Mouse (Mus musculus) cerebellum, adult 2 months (tissue): Measurements from ENCODE around the gene Usp25. TPM values are rescaled to one million over a fixed set of nuclear protein-coding genes. Genes with fewer than 3 reads are reported as not detected.

Source experiments
- DNase-seq, 2 experiments: peaks; one replicate each; pipeline ENCODE4 v3.0.0; 2021
- H3K27ac ChIP-seq: fragments of 200-500 bp; 2 replicates; pipeline ENCODE4 v1.5.1; 2012; ENCODE audit warnings: low read length, control low read depth, inconsistent platforms; ENCODE audit not compliant: insufficient read depth
- H3K27me3 ChIP-seq: fragments of 200-500 bp; 2 replicates; pipeline ENCODE4 v1.6.1; 2012; ENCODE audit warnings: inconsistent platforms, mild to moderate bottlenecking, low read length, moderate library complexity; ENCODE audit not compliant: control insufficient read depth, insufficient read depth
- H3K4me1 ChIP-seq: fragments of 200-500 bp; 2 replicates; pipeline ENCODE4 v1.6.1; 2011; ENCODE audit warnings: low read length; ENCODE audit not compliant: control insufficient read depth, insufficient read depth
- H3K4me3 ChIP-seq: fragments of 200-500 bp; replicated peaks from 2 replicates; pipeline ENCODE3; 2011; ENCODE audit warnings: mild to moderate bottlenecking, low read depth, low read length, control low read depth; ENCODE audit not compliant: insufficient read depth
- CTCF ChIP-seq: fragments of 200-500 bp; IDR thresholded peaks from 2 replicates; pipeline ENCODE4 v1.5.1; 2011; ENCODE audit warnings: low read depth, mild to moderate bottlenecking, control low read depth, low read length, moderate library complexity, borderline replicate concordance; ENCODE audit not compliant: insufficient read depth
- POLR2A ChIP-seq: fragments of 200-500 bp; IDR thresholded peaks from 2 replicates; pipeline ENCODE4 v1.6.1; 2011; ENCODE audit warnings: low read length, control low read depth, borderline replicate concordance; ENCODE audit not compliant: insufficient read depth
- WGBS: fragments of 180-500 bp; shearing (Covaris S2); methylation state at CpG from one replicate; pipeline ENCODE4 v1.1.7; 2018; 5-methylcytosine and 5-hydroxymethylcytosine counted together
- polyA plus RNA-seq: library from polyadenylated mRNA; depleted of rRNA; stranded (reverse); fragments of >200 nt; gene quantifications from 2 replicates; pipeline ENCODE4 v1.2.3, GENCODE M21; 2012

Usp25 gene
- polyA plus RNA-seq, 1 experiment, result 20.2 TPM

DNA sequence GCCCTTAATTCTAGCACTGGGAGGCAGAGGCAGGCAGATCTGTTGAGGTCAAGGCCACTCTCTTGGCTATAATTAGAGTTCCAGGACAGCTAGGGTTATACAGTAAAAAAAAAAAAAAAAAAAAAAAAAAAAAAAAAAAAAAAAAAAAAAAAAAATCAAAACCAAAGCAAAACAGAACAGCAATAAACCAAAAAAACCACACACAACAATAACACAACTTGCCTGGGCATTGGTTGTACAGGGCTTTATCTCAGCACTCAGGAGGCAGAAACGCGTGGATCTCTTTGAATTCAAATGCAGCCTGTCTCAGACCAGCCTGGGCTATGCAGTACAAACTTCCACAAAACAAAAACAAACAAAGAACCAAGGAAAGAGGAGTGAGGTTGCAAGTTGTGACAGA is 40.7 kb downstream of the Usp25 start:
- 95% methylated on average over 2 of the region's 2 CpGs for WGBS
- no peak for DNase-seq
- TF ChIP-seq CTCF, result no peak
- TF ChIP-seq POLR2A, result no peak
- Histone ChIP-seq H3K4me1 (no peaks in the 10 kb centered on the region), H3K4me3 (no peak overlapping the region), H3K27ac (no peak overlapping the region), H3K27me3 (no peaks in the 10 kb centered on the region)

DNA sequence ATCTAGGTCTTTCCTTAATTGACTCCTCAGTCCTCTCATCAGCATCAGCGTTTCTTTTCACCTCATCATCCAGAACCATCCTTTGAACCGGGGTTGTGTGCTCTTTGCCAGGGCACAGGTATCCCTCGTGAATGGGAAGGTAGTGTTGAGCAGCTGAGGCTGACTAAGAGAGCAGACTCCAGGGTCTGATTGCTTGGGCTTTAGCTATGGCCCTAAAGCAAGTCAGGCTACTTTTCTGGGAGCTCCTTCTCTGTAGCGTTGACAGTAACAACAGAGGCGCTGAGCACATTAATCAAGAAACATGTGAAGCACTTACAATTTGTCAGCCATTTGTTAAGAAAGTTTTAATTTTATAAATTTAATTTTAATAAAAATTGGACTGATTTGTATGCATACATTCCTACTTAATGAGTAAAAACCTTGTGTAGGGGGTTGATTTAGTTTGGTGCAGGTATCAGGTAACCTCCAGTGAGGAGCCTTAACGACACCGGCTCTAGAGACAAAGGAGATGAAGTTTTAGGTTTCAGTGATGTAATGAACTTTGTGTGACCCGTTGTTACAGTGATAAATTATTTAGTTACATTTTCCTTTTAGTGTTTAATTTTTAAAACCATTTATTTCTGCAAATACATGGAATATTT is 42.1 kb downstream of the Usp25 start:
- no peaks in the 10 kb centered on the region for H3K27me3 ChIP-seq
- WGBS, result 93% methylated on average over 8 of the region's 8 CpGs
- no peaks in the 10 kb centered on the region for H3K4me1 ChIP-seq
- H3K27ac ChIP-seq, result no peak overlapping the region
- no peak for TF ChIP-seq CTCF
- no peak for TF ChIP-seq POLR2A
- H3K4me3 ChIP-seq, result no peak overlapping the region
- DNase-seq, result no peak

DNA sequence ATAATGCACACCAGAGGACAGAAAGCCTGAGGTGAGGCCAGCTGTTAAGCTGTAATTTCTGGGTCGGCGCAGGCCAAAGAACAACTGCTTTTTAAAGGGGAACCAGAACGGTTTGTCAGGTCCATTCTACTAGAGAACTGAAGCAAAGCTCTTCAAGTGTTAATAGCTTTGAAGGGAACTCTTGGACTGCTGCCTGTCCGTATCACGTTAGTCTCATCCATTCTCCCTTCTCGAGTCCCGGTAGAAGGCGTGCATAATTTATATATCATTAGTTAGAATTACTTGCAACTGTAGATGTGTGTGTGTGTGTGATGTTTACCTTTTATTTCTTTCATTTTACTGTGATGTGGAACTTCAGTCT is 42.6 kb downstream of the Usp25 start:
- 49% methylated on average over 8 of the region's 8 CpGs for WGBS
- no peaks in the 10 kb centered on the region for H3K27me3 ChIP-seq
- no peak overlapping the region for H3K4me3 ChIP-seq
- no peak for TF ChIP-seq POLR2A
- TF ChIP-seq CTCF, result no peak
- no peaks in the 10 kb centered on the region for H3K4me1 ChIP-seq
- H3K27ac ChIP-seq, result no peak overlapping the region
- no peak for DNase-seq

DNA sequence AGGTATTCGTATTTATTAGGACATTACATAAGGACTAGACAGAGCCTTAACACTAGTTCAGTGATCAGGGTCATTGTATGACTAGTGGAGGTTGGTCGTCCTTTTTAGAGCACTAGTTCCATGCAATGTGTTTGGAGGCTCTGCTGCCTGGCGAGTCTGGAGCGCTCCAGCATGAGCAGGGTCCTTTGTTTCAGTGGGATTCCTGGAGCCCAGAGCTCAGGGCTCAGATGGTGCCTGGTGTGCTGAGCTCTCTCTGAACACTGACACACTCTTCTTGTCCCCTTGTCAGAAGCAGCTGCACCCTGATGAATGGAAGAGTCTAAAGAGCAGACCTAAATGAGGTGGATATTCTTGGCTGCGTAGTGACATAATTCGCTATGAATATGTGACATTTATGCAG is 45.1 kb downstream of the Usp25 start:
- DNase-seq, result no peak
- TF ChIP-seq CTCF (no peak), POLR2A (no peak)
- H3K4me1 ChIP-seq, result no peaks in the 10 kb centered on the region
- H3K27me3 ChIP-seq, result no peaks in the 10 kb centered on the region
- H3K4me3 ChIP-seq, result no peak overlapping the region
- WGBS, result 75% methylated on average over 6 of the region's 6 CpGs
- H3K27ac ChIP-seq, result no peak overlapping the region

DNA sequence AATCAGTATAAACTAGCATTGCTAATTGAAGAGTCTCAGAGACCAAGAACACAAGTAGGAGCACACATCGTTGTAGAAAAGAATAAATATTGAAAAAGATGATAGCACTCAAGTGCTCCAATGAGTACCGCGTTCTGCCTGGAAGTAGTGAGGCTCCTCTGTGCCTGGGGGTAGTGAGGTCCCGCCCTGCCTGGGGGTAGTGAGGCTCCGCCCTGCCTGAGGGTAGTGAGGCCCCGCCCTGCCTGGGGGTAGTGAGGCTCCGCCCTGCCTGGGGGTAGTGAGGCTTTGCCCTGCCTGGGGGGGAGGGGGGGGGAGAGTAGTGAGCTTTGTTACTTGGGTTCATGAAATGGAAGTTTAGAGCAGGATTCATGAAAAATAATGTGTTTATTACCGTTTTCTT is 46.7 kb downstream of the Usp25 start:
- WGBS, result 90% methylated on average over 8 of the region's 8 CpGs
- H3K27me3 ChIP-seq, result no peaks in the 10 kb centered on the region

DNA sequence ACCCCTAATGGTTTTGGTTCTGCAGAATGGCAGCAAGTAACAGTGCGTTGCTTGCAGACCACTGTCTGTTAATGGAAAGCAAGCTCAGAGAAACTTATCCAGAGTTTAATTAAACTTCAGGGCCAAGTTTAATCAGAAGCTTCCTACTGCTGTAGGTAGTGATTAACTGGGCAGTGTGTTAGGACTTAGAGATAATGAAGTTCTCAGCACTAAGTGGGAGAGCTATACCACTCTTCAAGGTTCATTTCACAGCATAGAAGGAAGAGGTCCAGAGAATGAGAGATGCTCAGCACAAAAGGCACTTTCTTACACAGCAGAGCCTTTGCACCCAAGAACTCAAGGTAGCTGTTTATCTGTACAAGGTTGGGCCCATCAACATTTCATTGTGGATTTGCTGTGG is 50.4 kb downstream of the Usp25 start:
- Histone ChIP-seq H3K27me3 (no peaks in the 10 kb centered on the region), H3K4me3 (no peak overlapping the region), H3K4me1 (no peaks in the 10 kb centered on the region), H3K27ac (no peak overlapping the region)
- TF ChIP-seq CTCF (no peak), POLR2A (no peak)
- no peak for DNase-seq
- WGBS, result 100% methylated on average over 1 of the region's 1 CpGs

More for the DNA sequence above, 46.7 kb downstream of the Usp25 start:
- DNase-seq, result no peak
- no peaks in the 10 kb centered on the region for H3K4me1 ChIP-seq
- no peak overlapping the region for H3K4me3 ChIP-seq
- TF ChIP-seq POLR2A, result no peak
- no peak for TF ChIP-seq CTCF
- no peak overlapping the region for H3K27ac ChIP-seq

DNA sequence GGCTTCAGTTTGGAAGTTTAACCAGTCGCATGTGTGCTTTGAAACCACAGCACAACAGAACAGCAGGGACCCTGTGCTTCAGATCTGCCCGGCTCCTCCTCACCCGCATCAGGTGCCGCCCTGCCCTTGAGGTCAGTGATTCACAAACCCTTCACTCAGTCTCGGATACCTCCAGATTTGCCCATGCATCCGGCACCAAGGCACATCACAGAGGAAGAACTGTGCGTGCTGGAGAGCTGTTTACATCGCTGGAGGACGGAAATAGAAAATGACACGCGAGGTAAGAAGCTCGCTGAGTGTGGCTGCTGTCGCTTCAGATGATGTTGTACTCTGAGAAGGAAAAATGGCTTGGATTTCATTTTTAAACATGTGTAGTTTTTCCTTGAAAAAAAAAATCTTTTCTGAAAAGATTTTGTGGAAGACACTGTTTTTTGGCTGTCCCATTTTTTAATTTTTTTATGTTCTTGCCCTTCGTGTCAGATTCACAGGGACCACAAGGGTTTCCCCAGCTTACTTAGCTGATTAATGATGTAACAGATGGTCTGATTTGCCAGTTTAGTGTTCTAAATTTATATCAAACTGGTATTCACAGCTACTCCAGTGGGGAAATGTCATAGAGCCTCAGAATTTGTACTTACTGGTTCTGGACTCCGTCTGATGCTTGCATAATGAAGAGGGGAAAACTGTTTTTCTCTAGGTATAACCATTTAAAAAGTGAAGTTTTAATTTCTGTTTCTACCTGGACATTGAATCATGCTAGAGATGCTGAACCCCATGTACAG is 63.6 kb downstream of the Usp25 start:
- WGBS, result 11% methylated on average over 15 of the region's 15 CpGs
- Histone ChIP-seq H3K27me3 (no peaks in the 10 kb centered on the region), H3K4me1 (peaks cover 4% of the 10 kb centered on the region; the same call in 1 of the 2 replicates), H3K4me3 (peak overlapping the region; percentile 72), H3K27ac (peak overlapping the region; percentile 78)
- DNase-seq, result peak; percentile 73
- TF ChIP-seq POLR2A (peak; percentile 42; the same call in 1 of the 2 replicates), CTCF (no peak)

DNA sequence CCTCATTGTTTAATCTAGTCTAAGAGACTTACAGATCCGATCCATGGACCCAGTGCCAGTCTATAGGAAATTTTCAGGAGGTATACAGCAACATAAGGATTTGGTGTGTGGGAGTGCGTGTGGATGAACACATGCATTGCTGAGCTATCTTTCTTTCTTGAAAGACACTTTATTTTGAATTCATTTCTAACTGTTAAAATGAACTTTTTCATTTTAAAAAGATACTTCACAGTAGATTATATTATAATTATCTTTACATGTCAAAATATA is 64.2 kb downstream of the Usp25 start:
- H3K4me3 ChIP-seq, result no peak overlapping the region
- TF ChIP-seq POLR2A (no peak), CTCF (no peak)
- H3K27me3 ChIP-seq, result no peaks in the 10 kb centered on the region
- peaks cover 4% of the 10 kb centered on the region; the same call in 1 of the 2 replicates for H3K4me1 ChIP-seq
- no peak overlapping the region for H3K27ac ChIP-seq
- no peak for DNase-seq
- 38% methylated on average over 2 of the region's 2 CpGs for WGBS
